Mouse (Mus musculus): ENCODE data around the gene Pdzd11.

Pdzd11 gene

DNA sequence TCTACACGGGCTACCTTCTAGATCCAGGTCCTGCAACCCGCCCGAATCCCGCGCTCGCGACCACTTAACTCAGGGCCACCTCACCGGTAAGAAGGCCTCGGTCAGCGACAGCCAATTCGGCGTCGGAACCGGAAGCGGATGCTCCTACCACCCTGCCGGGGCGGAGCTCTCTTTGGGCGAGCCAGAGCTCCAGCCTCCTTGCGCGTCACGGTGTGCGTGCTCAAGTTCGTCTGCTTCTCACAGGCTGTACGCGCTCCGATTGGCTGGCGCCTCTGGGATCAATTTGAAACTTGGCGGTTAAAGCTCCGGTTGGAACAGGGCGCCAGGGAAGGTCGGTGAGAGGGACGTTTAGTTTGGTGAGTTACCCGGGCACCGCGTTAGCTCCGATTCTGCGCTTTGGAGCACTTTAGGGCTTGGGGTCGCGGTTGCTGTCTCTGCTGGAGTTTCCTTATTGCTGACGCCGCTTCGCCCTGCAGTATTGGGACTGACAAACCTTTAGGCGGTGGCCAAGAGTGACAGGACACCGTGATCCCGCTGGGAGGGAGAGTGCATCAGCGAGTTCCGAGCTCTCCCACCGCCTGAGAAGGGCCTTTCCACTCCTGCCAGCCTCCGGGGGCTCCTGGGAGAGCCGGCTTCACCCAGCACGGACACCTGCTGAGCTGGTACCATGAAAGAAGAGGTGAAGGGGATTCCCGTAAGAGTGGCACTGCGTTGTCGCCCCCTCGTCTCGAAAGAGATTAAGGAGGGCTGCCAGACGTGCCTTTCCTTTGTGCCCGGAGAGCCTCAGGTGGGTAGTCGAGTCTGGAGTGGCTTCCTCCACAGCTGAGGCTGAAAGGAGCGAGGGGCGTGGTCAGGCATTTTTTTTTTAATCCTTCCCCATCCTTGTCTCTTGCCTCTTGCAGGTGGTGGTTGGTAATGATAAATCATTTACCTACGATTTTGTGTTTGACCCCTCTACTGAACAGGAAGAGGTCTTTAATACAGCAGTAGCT is at the start of gene Pdzd11:
Pdzd11 (minus strand) TSS at position 767 of the 992 bp plus-strand sequence.
- in situ Hi-C loops (cut with MboI; ENCODE audit: unreplicated experiment in 2 of 2) = no loop called here

DNA sequence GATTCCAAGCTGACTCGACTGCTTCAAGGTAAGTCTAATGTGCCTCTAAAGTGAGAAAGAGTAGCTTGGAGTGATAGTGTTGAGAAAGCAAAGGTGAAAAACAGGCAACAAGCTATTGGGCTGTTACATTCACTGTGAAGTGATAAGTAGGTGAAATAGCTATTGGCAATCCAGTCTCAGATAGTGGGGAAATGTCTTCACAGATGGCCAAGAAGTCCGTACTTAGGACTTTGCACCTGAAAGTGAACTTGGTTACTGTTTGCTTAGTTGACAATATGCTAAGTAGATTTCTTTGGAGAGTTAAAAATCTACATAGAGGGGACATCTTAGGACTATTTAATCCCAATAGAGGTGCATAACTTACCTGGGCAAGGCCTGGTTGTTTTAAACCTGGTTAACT is 38.5 kb upstream of the Pdzd11 start:
- in situ Hi-C loops (cut with MboI; ENCODE audit: unreplicated experiment in 2 of 2) = no loop called here

DNA sequence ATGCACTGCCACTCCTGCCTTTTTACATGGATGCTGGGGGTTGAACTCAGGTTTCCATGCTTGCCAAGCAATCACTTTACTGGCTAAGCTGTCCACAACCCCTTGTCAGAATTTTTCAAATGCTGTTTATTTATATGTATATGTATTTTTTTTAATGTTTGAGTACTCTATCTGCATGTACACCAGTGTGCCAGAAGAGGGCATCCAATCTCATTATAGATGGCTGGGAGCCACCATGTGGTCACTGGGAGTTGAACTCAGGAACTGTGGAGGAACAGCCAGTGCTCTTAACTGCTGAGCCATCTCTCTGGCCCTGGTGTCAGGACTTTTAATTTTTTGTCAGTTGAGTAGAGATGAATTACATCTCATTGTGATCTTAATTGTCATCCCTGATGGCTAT is 26.5 kb upstream of the Pdzd11 start:
- in situ Hi-C loops (cut with MboI; ENCODE audit: unreplicated experiment in 2 of 2) = no loop called here

DNA sequence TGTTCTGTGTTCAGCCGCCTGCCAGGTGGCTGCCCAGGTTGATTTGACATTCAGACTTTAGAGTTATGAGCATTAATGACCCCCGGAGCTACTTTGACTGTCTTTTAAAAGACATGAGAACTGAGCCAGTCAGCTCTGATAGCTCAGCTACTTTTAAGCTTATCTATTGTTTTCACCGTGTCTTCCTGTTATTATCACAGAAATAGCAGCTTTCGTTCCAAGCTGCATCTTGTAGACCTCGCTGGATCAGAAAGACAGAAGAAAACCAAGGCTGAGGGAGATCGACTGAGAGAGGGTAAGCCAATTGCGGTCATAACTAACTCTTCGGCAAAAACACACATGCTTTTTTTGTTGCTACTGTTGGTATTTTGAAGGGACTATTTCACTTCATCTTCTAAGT is 12.1 kb upstream of the Pdzd11 start:
- in situ Hi-C loops (cut with MboI; ENCODE audit: unreplicated experiment in 2 of 2) = no loop called here

DNA sequence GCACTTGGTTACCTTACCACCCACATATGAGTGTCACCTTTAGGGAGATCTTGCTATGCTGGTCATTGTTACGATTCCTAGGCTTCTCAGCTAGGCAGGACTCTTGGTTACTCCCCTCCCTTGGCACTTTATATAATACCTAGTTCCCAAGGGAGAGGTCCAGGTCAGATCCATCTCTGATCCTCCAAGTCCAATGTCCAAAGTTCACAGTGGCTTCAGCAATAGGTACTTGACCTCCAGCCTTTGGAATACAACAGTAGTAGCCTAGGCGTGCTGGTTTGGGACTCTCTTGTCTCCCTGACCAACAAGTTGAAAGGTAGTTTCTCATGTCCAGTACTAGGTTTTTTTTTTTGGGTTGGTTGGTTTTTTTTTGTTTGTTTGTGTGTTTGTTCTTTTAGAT is 2.7 kb upstream of the Pdzd11 start:
- in situ Hi-C loops (cut with MboI; ENCODE audit: unreplicated experiment in 2 of 2) = no loop called here

DNA sequence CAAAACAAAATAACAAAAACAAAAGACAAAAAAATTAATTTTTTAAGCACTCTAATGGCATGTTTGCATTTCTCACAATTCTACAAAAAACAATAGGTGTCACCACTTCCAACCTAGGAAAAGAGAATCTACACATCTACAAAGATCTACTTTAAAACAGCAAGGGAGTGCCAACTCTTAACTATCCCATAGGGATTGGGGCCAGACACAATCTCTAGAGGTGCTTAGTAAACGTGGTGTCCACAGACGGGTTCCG is 894 bp downstream of the Pdzd11 start, which contains the start of gene Kif4:
Kif4 (plus strand) TSS at position 192 of the 256 bp plus-strand sequence.
- in situ Hi-C loops (cut with MboI; ENCODE audit: unreplicated experiment in 2 of 2) = no loop called here

DNA sequence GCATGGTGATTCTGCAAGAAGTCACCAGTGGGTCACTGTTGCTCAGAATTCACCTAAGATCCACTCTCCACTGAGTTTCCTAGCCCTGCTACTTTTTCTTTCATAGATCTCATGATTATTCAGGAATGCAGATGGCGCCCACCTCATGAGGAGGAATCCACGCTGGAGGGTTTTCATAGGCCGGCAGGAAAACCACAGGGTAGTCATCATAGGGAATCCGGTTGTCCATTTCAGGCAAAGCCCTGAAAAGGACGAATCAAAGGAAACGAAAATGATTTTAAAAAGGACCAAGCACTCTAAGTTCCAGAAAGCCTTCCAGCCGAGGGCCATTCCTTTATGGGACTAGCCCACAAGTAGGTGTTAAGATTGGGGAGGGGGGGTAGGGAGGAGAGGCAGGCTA is 1.2 kb downstream of the Pdzd11 start:
- in situ Hi-C loops (cut with MboI; ENCODE audit: unreplicated experiment in 2 of 2) = no loop called here

DNA sequence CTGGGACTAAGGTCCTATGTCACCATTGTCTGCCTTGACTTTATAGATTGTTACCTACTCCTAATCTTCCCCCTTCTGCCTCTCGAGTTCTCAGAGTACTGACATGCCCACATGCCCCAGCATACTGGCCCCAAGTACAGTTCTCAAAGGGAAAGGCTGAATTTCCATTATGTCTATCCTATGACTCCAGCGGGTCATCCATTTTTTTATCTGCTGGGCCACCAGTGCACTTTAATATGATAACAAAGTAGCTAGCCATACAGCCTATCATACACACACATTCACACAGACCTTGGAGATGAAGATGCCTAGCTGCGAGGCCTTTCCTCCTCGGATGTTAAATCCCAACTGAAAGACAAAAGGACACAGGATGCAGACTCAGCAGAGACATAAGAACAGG is 2.1 kb downstream of the Pdzd11 start:
- in situ Hi-C loops (cut with MboI; ENCODE audit: unreplicated experiment in 2 of 2) = loop anchor here in 1 of 2 experiments (25.0 kb wide), 1 partner anchor 313 kb away; no protein-coding TSS in a partner anchor

DNA sequence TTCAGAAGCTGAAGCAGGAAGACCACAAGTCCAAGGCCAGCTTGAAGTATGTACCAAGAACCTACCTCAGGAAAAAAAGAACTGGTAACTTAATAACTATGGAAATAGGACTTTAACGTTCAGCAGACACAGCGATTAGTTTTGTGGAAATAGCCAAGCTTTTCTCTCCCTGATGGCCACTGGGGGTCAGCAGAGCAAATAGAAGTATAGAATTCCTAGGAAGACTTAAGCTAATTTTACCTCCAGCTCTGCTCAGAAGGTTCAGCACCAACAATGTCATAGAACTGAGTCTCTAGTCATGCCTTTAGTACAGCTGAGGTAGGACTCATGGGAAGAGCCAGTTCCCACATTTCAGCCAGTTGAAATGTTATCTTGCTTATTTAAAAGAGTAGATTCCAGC is 5.0 kb downstream of the Pdzd11 start:
- in situ Hi-C loops (cut with MboI; ENCODE audit: unreplicated experiment in 2 of 2) = loop anchor here in 1 of 2 experiments (25.0 kb wide), 1 partner anchor 316 kb away; no protein-coding TSS in a partner anchor

DNA sequence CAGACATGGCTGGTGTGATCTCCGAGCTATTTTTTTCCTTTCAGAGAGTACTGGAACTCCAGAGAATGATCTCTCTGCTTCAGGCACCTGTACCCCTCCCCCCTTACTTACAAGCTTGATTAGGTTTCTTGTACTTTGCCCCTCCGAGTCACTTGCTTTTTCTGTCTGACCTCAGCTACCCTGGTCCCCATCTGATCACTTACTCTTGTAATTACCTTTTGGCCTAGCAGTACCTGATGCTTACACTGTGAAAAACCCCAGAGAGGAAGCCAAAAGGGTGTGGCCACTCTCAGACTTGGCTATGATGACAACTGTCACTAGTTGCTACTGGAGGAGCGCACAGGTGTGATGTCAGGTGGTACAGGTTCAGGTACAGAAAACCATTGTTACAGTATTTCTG is 7.9 kb downstream of the Pdzd11 start:
- in situ Hi-C loops (cut with MboI; ENCODE audit: unreplicated experiment in 2 of 2) = loop anchor here in 1 of 2 experiments (25.0 kb wide), 1 partner anchor 319 kb away; no protein-coding TSS in a partner anchor

DNA sequence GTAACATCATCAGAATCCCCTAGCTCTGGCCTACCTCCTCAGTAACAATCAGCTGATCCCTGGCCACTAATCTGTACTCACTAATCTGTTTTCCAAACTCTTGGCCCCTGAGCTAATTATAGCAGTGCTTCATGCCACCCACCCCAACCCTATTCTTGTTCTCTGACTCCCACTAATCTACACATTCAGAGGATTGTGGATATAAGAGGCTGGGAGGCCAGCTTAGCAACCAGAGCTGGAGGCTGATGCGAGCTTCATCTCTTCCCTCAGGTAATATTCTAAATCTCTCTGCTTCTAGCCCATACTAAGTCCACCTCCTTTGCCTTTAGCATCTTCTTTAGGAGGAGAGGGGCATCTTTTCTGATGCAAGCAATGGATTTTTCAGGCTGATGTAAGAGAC is 21.1 kb downstream of the Pdzd11 start, which contains the start of gene Arr3:
Arr3 (plus strand) TSS at position 184 of the 400 bp plus-strand sequence.
- in situ Hi-C loops (cut with MboI; ENCODE audit: unreplicated experiment in 2 of 2) = loop anchor here in 1 of 2 experiments (25.0 kb wide), 1 partner anchor 332 kb away; no protein-coding TSS in a partner anchor

DNA sequence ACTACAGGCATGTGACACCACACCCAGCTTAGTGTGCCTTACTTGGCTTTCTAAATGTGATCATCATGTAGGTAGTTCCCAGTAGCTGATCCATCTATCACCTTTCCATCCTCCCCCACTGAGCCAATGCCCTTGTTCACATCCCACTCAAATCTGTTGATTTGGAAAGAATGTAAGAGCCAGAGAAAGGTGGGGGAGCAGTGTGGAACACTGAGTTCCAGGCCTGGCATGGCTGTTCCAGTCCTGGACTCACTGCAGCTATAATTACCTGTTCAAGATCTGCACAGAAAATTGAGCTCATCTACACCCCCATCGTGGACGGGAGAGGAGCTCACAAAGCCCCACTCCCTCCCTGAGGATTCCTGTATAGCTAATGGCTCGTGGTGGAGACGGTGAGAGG is 26.6 kb downstream of the Pdzd11 start:
- in situ Hi-C loops (cut with MboI; ENCODE audit: unreplicated experiment in 2 of 2) = loop anchor here in 1 of 2 experiments (25.0 kb wide), 1 partner anchor 338 kb away; no protein-coding TSS in a partner anchor

DNA sequence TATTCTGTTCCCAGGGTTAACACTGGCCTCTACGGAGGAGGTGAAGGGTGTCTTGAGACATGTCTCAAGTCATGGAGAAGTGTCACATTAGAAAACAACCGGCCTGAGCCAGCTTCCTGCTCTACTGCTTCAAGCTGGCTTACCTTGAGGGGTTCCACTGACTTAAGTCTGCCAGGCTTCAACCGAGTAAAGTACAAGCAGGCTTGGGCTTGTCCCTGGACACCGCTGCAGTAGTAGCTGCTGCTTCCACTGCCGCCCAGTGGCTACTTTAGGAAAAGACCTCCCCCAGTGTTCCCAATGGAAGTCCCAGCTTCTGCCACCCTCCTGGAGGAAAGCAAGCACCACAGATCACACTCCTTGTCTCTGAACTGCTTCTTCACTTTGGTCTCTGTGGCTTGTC is 28.9 kb downstream of the Pdzd11 start:
- in situ Hi-C loops (cut with MboI; ENCODE audit: unreplicated experiment in 2 of 2) = no loop called here

DNA sequence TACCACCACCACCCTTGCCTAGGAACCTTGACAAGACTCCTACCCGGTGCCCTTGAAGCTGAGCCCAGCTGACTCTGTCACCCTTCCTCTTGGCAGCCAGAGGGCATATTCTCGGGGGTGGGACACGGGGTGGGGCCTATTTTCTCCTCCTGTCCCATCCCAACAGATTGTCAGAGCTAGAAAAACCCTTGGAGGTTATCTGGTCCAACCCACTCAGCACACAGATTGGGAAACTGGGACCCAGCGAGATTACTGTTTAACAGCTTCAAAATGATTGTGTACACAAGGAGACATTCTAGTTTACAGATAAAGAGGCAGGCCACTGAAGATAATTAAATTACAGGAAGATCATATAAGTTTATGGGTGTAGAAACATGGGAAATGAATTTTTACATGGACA is 31.6 kb downstream of the Pdzd11 start, which contains the start of gene P2ry4:
P2ry4 (minus strand) TSS at position 79 of the 400 bp plus-strand sequence.
- in situ Hi-C loops (cut with MboI; ENCODE audit: unreplicated experiment in 2 of 2) = no loop called here

All from v-Abl transformed pro-B cells (cell line).